Mouse (Mus musculus) myocyte (in vitro differentiated cells): ENCODE data around the gene Thada.

ENCODE experiments used
- CEBPB ChIP-seq: IDR thresholded peaks from 2 replicates; pipeline ENCODE4 v1.6.1; 2011; ENCODE audit warnings: mild to moderate bottlenecking, moderate library complexity; ENCODE audit not compliant: poor library complexity, insufficient read depth, severe bottlenecking
- E2F4 ChIP-seq: IDR thresholded peaks from one replicate; pipeline ENCODE4 v1.6.1; 2011; ENCODE audit warnings: mild to moderate bottlenecking, control low read depth, moderate library complexity; ENCODE audit not compliant: insufficient read depth
- MAX ChIP-seq: IDR thresholded peaks from one replicate; pipeline ENCODE4 v1.6.1; 2011; ENCODE audit warnings: low read depth, mild to moderate bottlenecking, control low read depth
- MYOD1 ChIP-seq, 3 experiments: IDR thresholded peaks; one replicate each; pipeline ENCODE4 v1.6.1; 2011; ENCODE audit warnings: control low read depth in 2 of 3, low read depth in 2 of 3, mild to moderate bottlenecking in 2 of 3, moderate library complexity in 1 of 3; ENCODE audit not compliant: insufficient read length in 2 of 3, control insufficient read depth in 1 of 3
- POLR2A ChIP-seq: IDR thresholded peaks from one replicate; pipeline ENCODE4 v1.6.1; 2011; ENCODE audit warnings: low read depth, mild to moderate bottlenecking, control low read depth, moderate library complexity; ENCODE audit not compliant: insufficient read length
- POLR2AphosphoS2 ChIP-seq: IDR thresholded peaks from one replicate; pipeline ENCODE4 v1.6.1; 2011; ENCODE audit warnings: low read depth, control low read depth; ENCODE audit not compliant: insufficient read length
- TCF12 ChIP-seq: IDR thresholded peaks from one replicate; pipeline ENCODE4 v1.6.1; 2011; ENCODE audit warnings: mild to moderate bottlenecking, control low read depth; ENCODE audit not compliant: poor library complexity, insufficient read depth, severe bottlenecking
- TCF3 ChIP-seq: IDR thresholded peaks from one replicate; pipeline ENCODE4 v1.6.1; 2011; ENCODE audit warnings: low read depth, control low read depth; ENCODE audit not compliant: insufficient read length
- USF1 ChIP-seq: IDR thresholded peaks from one replicate; pipeline ENCODE4 v1.6.1; 2011; ENCODE audit warnings: low read depth, mild to moderate bottlenecking, control low read depth, moderate library complexity

- no peak for TF ChIP-seq CEBPB
- no peak for TF ChIP-seq POLR2AphosphoS2
- TF ChIP-seq USF1, result no peak
- no peak for TF ChIP-seq MAX
- TF ChIP-seq E2F4, result no peak
- TF ChIP-seq POLR2A, result no peak
- TF ChIP-seq MYOD1 (IDR thresholded peaks at IDR 0.05; ENCODE audit: control insufficient read depth in 1 of 3, insufficient read length in 2 of 3, low read depth in 2 of 3), result no peak
- no peak for TF ChIP-seq TCF12
- no peak for TF ChIP-seq TCF3
Observed at GRCm38 (mm10) chr17:84509176-84509575, 43.2 kb upstream of the Thada start.
